Mouse (Mus musculus) embryonic facial prominence, embryonic 15.5 days (tissue): ENCODE measurements around the gene Syn2. TPM values are rescaled to one million over a fixed set of nuclear protein-coding genes. Genes with fewer than 3 reads are reported as not detected.

Source experiments
- ATAC-seq: fragments of 200-750 bp; cut with Nextera tagmentation; 2 replicates; pipeline ENCODE4 v1.8.0; 2017; ENCODE audit warnings: low read depth, moderate TSS enrichment; ENCODE audit not compliant: insufficient number of reproducible peaks, low FRiP score, low TSS enrichment
- H3K27ac ChIP-seq: fragments of 300-500 bp; sonication (generic); replicated peaks from 2 replicates; pipeline ENCODE4 v1.5.1; 2015; ENCODE audit warnings: mild to moderate bottlenecking, inconsistent platforms
- H3K27me3 ChIP-seq: fragments of 300-500 bp; sonication (generic); 2 replicates; pipeline ENCODE4 v1.6.1; 2015; ENCODE audit warnings: inconsistent platforms
- H3K36me3 ChIP-seq: fragments of 300-500 bp; sonication (generic); 2 replicates; pipeline ENCODE4 v1.6.1; 2015; ENCODE audit warnings: mild to moderate bottlenecking, inconsistent platforms
- H3K4me1 ChIP-seq: fragments of 300-500 bp; sonication (generic); 2 replicates; pipeline ENCODE4 v1.6.1; 2015; ENCODE audit warnings: inconsistent platforms
- H3K4me2 ChIP-seq: fragments of 300-500 bp; sonication (generic); replicated peaks from 2 replicates; pipeline ENCODE4 v1.6.1; 2015; ENCODE audit warnings: mild to moderate bottlenecking, inconsistent platforms
- H3K4me3 ChIP-seq: fragments of 300-500 bp; sonication (generic); replicated peaks from 2 replicates; pipeline ENCODE4 v1.5.1; 2015; ENCODE audit warnings: mild to moderate bottlenecking, inconsistent platforms
- H3K9ac ChIP-seq: fragments of 300-500 bp; sonication (generic); 2 replicates; pipeline ENCODE4 v1.6.1; 2015; ENCODE audit warnings: inconsistent platforms
- H3K9me3 ChIP-seq: fragments of 300-500 bp; sonication (generic); replicated peaks from 2 replicates; pipeline ENCODE4 v1.6.1; 2016; ENCODE audit warnings: inconsistent platforms
- WGBS: fragments of 180-500 bp; shearing (Covaris S2); methylation state at CpG from one replicate; pipeline ENCODE4 v1.1.7; 2015; 5-methylcytosine and 5-hydroxymethylcytosine counted together
- polyA plus RNA-seq: library from polyadenylated mRNA; unstranded; fragments of >200 nt; fragmentation: Nextera tagmentation; extraction: Ambion mirVana; gene quantifications from 2 replicates; pipeline ENCODE4 v1.2.1, GENCODE M21; 2015

The Syn2 gene
- polyA plus RNA-seq, 1 experiment from 2014 or later = 3.3 TPM

- WGBS = 70% methylated on average over 2 of the region's 2 CpGs
- H3K27ac ChIP-seq = no peak overlapping the region
- no peaks in the 10 kb centered on the region for H3K36me3 ChIP-seq
- no peaks in the 10 kb centered on the region for H3K9me3 ChIP-seq
- no peak for ATAC-seq
- H3K4me1 ChIP-seq = 0 out of 2 replicates have a peak, but pooled peaks cover 3% of the 10 kb centered on the region
- H3K4me3 ChIP-seq = no peak overlapping the region
- H3K27me3 ChIP-seq = no peaks in the 10 kb centered on the region
- H3K9ac ChIP-seq = no peak overlapping the region
- H3K4me2 ChIP-seq = no peak overlapping the region
Observed at GRCm38 (mm10) chr6:115293877-115294276, 159.2 kb downstream of the Syn2 start.

DNA sequence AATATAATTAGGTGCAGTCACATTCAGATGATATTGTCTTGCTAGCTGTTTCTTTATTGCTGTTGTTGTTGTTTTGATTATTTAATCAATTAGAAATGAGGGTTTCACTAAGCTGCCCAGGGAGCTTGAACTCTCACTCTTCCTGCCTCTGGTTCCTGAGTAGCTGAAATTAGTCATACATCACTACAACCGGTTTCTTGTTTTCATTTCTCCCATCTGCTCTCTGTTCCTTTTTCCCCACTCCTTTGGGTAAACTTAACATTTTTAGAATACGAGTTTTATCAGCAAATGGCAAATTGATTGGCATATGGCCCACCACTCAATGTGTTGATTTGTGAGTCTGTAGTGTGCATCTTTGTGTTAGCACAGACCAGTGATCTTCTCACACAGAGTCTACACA is 172.4 kb downstream of the Syn2 start:
- Histone ChIP-seq H3K27ac (no peak overlapping the region), H3K9me3 (no peaks in the 10 kb centered on the region), H3K27me3 (no peaks in the 10 kb centered on the region), H3K36me3 (no peaks in the 10 kb centered on the region), H3K4me3 (no peak overlapping the region), H3K9ac (no peak overlapping the region), H3K4me1 (no peaks in the 10 kb centered on the region), H3K4me2 (no peak overlapping the region)
- 52% methylated on average over 2 of the region's 2 CpGs for WGBS
- no peak for ATAC-seq

- Histone ChIP-seq H3K4me3 (no peak overlapping the region), H3K27me3 (no peaks in the 10 kb centered on the region), H3K4me1 (0 out of 2 replicates have a peak, but pooled peaks cover 7% of the 10 kb centered on the region), H3K36me3 (no peaks in the 10 kb centered on the region), H3K9me3 (no peaks in the 10 kb centered on the region), H3K4me2 (peak overlapping the region; percentile 11; the same call in 1 of the 2 replicates), H3K9ac (no peak overlapping the region), H3K27ac (no peak overlapping the region)
- ATAC-seq = no peak
- WGBS = 62% methylated on average over 12 of the region's 12 CpGs
Observed at GRCm38 (mm10) chr6:115312780-115313179, 178.1 kb downstream of the Syn2 start.

- Histone ChIP-seq H3K4me2 (no peak overlapping the region), H3K27me3 (no peaks in the 10 kb centered on the region), H3K36me3 (no peaks in the 10 kb centered on the region), H3K4me1 (0 out of 2 replicates have a peak, but pooled peaks cover 7% of the 10 kb centered on the region), H3K9me3 (no peaks in the 10 kb centered on the region), H3K27ac (no peak overlapping the region), H3K9ac (no peak overlapping the region), H3K4me3 (no peak overlapping the region)
- WGBS = 58% methylated on average over 9 of the region's 9 CpGs
- no peak for ATAC-seq
Observed at GRCm38 (mm10) chr6:115313235-115313738, 178.6 kb downstream of the Syn2 start.

GRCm38 (mm10) chr6:115313910-115314309 is 179.2 kb downstream of the Syn2 start:
- ATAC-seq = no peak
- Histone ChIP-seq H3K4me2 (no peak overlapping the region), H3K27ac (no peak overlapping the region), H3K9ac (no peak overlapping the region), H3K9me3 (no peaks in the 10 kb centered on the region), H3K36me3 (no peaks in the 10 kb centered on the region), H3K4me3 (no peak overlapping the region), H3K4me1 (0 out of 2 replicates have a peak, but pooled peaks cover 7% of the 10 kb centered on the region), H3K27me3 (no peaks in the 10 kb centered on the region)
- WGBS = 71% methylated on average over 7 of the region's 7 CpGs

- no peak overlapping the region for H3K4me3 ChIP-seq
- WGBS = 80% methylated on average over 4 of the region's 4 CpGs
- no peaks in the 10 kb centered on the region for H3K9me3 ChIP-seq
- H3K36me3 ChIP-seq = no peaks in the 10 kb centered on the region
- no peaks in the 10 kb centered on the region for H3K27me3 ChIP-seq
- H3K27ac ChIP-seq = no peak overlapping the region
- no peak overlapping the region for H3K9ac ChIP-seq
- H3K4me2 ChIP-seq = no peak overlapping the region
- ATAC-seq = no peak
- H3K4me1 ChIP-seq = 0 out of 2 replicates have a peak, but pooled peaks cover 7% of the 10 kb centered on the region
Observed at GRCm38 (mm10) chr6:115315770-115316169, 181.1 kb downstream of the Syn2 start.

DNA sequence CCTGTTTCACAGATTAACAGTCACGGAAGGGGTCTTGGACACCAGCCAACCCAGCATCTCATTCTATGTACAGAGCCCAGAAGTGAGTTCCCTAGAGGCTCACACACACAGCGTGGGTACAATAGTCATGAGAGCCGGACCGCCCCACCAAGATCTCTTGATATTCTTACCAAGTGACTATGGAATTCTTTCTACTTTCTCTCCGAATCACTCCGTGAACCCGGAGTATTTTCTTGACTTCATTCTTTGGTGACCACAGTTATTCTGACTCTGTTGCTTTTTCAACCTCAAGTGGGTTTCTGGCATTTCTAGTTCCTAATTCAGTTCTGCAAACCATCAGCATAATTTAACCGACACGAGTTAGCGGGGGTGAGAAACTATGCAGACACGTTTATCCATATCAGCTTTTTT is 182.1 kb downstream of the Syn2 start:
- Histone ChIP-seq H3K36me3 (no peaks in the 10 kb centered on the region), H3K27me3 (no peaks in the 10 kb centered on the region), H3K4me1 (0 out of 2 replicates have a peak, but pooled peaks cover 7% of the 10 kb centered on the region), H3K4me2 (no peak overlapping the region), H3K9ac (no peak overlapping the region), H3K9me3 (no peaks in the 10 kb centered on the region), H3K27ac (no peak overlapping the region), H3K4me3 (no peak overlapping the region)
- WGBS = 37% methylated on average over 11 of the region's 11 CpGs
- ATAC-seq = no peak

GRCm38 (mm10) chr6:115318811-115319210 is 184.1 kb downstream of the Syn2 start:
- Histone ChIP-seq H3K36me3 (no peaks in the 10 kb centered on the region), H3K27ac (no peak overlapping the region), H3K4me1 (no peaks in the 10 kb centered on the region), H3K4me2 (no peak overlapping the region), H3K27me3 (no peaks in the 10 kb centered on the region), H3K9me3 (no peaks in the 10 kb centered on the region), H3K9ac (no peak overlapping the region), H3K4me3 (no peak overlapping the region)
- 83% methylated on average over 6 of the region's 6 CpGs for WGBS
- no peak for ATAC-seq

- ATAC-seq = no peak
- no peaks in the 10 kb centered on the region for H3K27me3 ChIP-seq
- no peak overlapping the region for H3K27ac ChIP-seq
- H3K4me3 ChIP-seq = no peak overlapping the region
- H3K9ac ChIP-seq = no peak overlapping the region
- H3K4me1 ChIP-seq = no peaks in the 10 kb centered on the region
- no peaks in the 10 kb centered on the region for H3K36me3 ChIP-seq
- H3K9me3 ChIP-seq = no peaks in the 10 kb centered on the region
- no peak overlapping the region for H3K4me2 ChIP-seq
- whole genome bisulfite sequencing = 75% methylated on average over 4 of the region's 4 CpGs
Observed at GRCm38 (mm10) chr6:115319686-115320085, 185.0 kb downstream of the Syn2 start.

DNA sequence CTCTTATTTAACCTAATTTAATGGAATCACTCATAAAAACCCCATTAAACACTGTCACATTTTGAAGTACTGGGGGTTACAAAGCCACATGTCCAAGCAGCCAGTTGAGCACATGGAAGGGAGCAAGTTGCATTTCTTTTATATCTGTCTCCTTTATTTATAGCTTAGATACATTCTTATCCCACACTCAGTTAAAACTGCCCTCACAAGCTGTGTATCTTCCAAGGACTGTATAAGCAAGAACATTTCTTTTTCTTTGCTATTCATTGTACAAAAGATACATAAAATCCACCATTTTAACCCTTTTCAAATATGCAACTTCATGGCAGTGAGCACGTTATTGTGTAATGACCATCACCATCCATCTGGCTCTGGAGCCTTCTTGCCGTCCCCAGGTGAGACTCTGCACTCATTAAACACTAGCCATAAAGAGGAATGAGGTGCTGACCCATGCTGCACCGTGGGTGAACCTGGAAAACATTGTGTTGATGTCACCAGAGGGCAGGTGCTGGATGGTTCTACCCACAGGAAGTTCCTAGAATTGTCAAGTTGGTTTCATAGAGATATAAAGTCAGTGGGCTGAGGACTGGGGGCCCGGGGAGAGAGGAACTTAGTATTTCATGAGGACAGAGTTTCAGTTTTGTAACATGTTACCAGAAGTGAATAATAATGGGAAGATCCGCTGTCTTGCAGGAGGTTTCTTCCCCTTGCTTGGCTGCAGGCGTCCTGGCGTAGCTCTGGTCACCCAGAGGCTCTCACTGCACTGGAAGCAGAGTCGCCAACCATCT is 186.4 kb downstream of the Syn2 start:
- H3K9ac ChIP-seq = no peak overlapping the region
- 82% methylated on average over 8 of the region's 8 CpGs for WGBS
- no peak overlapping the region for H3K4me2 ChIP-seq
- H3K4me1 ChIP-seq = no peaks in the 10 kb centered on the region
- H3K36me3 ChIP-seq = no peaks in the 10 kb centered on the region
- no peaks in the 10 kb centered on the region for H3K27me3 ChIP-seq
- ATAC-seq = no peak
- no peak overlapping the region for H3K4me3 ChIP-seq
- H3K27ac ChIP-seq = no peak overlapping the region
- H3K9me3 ChIP-seq = no peaks in the 10 kb centered on the region

DNA sequence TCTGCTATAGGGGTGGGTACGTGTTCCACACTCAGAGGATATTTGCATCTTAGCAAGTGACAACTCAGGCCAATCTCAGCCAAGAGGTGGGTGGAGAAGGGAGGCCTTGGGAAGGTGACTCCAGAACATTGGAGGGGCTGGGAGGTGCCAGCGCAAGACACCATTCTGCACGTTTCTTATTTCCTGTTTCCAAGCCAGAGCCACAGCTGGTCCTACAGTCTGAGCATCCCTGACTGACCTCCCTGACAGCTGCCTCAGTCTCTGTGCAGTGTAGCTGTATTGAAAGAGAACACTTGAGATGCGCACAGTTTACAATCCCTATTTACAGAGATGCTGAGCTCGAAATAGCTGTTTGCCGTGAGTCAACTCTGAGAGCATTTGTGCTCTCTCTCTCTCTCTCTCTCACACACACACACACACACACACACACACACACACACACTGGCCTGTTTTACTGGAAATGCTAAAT is 187.2 kb downstream of the Syn2 start:
- Histone ChIP-seq H3K4me1 (no peaks in the 10 kb centered on the region), H3K27me3 (no peaks in the 10 kb centered on the region), H3K4me3 (no peak overlapping the region), H3K36me3 (no peaks in the 10 kb centered on the region), H3K4me2 (no peak overlapping the region), H3K9ac (no peak overlapping the region), H3K27ac (no peak overlapping the region), H3K9me3 (no peaks in the 10 kb centered on the region)
- ATAC-seq = no peak
- 61% methylated on average over 6 of the region's 6 CpGs for WGBS
